Mouse (Mus musculus) myocyte (in vitro differentiated cells): ENCODE results near the gene Tex26. TPM values are rescaled to one million over a fixed set of nuclear protein-coding genes. Genes with fewer than 3 reads are reported as not detected.

ENCODE experiments used
- H3K27me3 ChIP-seq: one replicate; pipeline ENCODE4 v1.6.1; 2011; ENCODE audit not compliant: control insufficient read depth, insufficient read depth, insufficient read length
- H3K36me3 ChIP-seq: one replicate; pipeline ENCODE4 v1.6.1; 2011; ENCODE audit not compliant: control insufficient read depth, insufficient read depth
- H3K4me2 ChIP-seq: one replicate; pipeline ENCODE4 v1.6.1; 2011; ENCODE audit warnings: low read depth, control low read depth
- H3K4me3 ChIP-seq: one replicate; pipeline ENCODE4 v1.5.1; 2011; ENCODE audit warnings: mild to moderate bottlenecking, control low read depth, moderate library complexity
- H3K79me2 ChIP-seq: one replicate; pipeline ENCODE4 v1.6.1; 2011; ENCODE audit not compliant: control insufficient read depth, insufficient read depth
- H3ac ChIP-seq: one replicate; pipeline ENCODE4 v1.6.1; 2011; ENCODE audit not compliant: control insufficient read depth, insufficient read length
- CEBPB ChIP-seq: IDR thresholded peaks from 2 replicates; pipeline ENCODE4 v1.6.1; 2011; ENCODE audit warnings: mild to moderate bottlenecking, moderate library complexity; ENCODE audit not compliant: poor library complexity, insufficient read depth, severe bottlenecking
- E2F4 ChIP-seq: IDR thresholded peaks from one replicate; pipeline ENCODE4 v1.6.1; 2011; ENCODE audit warnings: mild to moderate bottlenecking, control low read depth, moderate library complexity; ENCODE audit not compliant: insufficient read depth
- MAX ChIP-seq: IDR thresholded peaks from one replicate; pipeline ENCODE4 v1.6.1; 2011; ENCODE audit warnings: low read depth, mild to moderate bottlenecking, control low read depth
- MYOD1 ChIP-seq, 3 experiments: IDR thresholded peaks; one replicate each; pipeline ENCODE4 v1.6.1; 2011; ENCODE audit warnings: control low read depth in 2 of 3, low read depth in 2 of 3, mild to moderate bottlenecking in 2 of 3, moderate library complexity in 1 of 3; ENCODE audit not compliant: insufficient read length in 2 of 3, control insufficient read depth in 1 of 3
- MYOG ChIP-seq, 3 experiments: IDR thresholded peaks; one replicate each; pipeline ENCODE4 v1.6.1; 2011; ENCODE audit warnings: control low read depth in 2 of 3, low read depth in 2 of 3, mild to moderate bottlenecking in 2 of 3; ENCODE audit not compliant: insufficient read length in 2 of 3, control insufficient read depth in 1 of 3, insufficient read depth in 1 of 3
- POLR2A ChIP-seq: IDR thresholded peaks from one replicate; pipeline ENCODE4 v1.6.1; 2011; ENCODE audit warnings: low read depth, mild to moderate bottlenecking, control low read depth, moderate library complexity; ENCODE audit not compliant: insufficient read length
- POLR2AphosphoS2 ChIP-seq: IDR thresholded peaks from one replicate; pipeline ENCODE4 v1.6.1; 2011; ENCODE audit warnings: low read depth, control low read depth; ENCODE audit not compliant: insufficient read length
- REST ChIP-seq: IDR thresholded peaks from one replicate; pipeline ENCODE4 v1.6.1; 2011; ENCODE audit warnings: mild to moderate bottlenecking, control low read depth, moderate library complexity; ENCODE audit not compliant: insufficient read depth, insufficient read length
- SRF ChIP-seq: IDR thresholded peaks from one replicate; pipeline ENCODE4 v1.6.1; 2011; ENCODE audit warnings: low read depth; ENCODE audit not compliant: control insufficient read depth, insufficient read length
- TCF12 ChIP-seq: IDR thresholded peaks from one replicate; pipeline ENCODE4 v1.6.1; 2011; ENCODE audit warnings: mild to moderate bottlenecking, control low read depth; ENCODE audit not compliant: poor library complexity, insufficient read depth, severe bottlenecking
- TCF3 ChIP-seq: IDR thresholded peaks from one replicate; pipeline ENCODE4 v1.6.1; 2011; ENCODE audit warnings: low read depth, control low read depth; ENCODE audit not compliant: insufficient read length
- USF1 ChIP-seq: IDR thresholded peaks from one replicate; pipeline ENCODE4 v1.6.1; 2011; ENCODE audit warnings: low read depth, mild to moderate bottlenecking, control low read depth, moderate library complexity
- polyA plus RNA-seq: library from polyadenylated mRNA; unstranded; fragments of >200 nt; fragmentation: generic; extraction: Trizol; gene quantifications from one replicate; pipeline ENCODE4 v1.2.1, GENCODE M21; 2012; ENCODE audit warnings: missing spikeins

The Tex26 gene
- polyA plus RNA-seq, 1 experiment: 0.56 TPM

DNA sequence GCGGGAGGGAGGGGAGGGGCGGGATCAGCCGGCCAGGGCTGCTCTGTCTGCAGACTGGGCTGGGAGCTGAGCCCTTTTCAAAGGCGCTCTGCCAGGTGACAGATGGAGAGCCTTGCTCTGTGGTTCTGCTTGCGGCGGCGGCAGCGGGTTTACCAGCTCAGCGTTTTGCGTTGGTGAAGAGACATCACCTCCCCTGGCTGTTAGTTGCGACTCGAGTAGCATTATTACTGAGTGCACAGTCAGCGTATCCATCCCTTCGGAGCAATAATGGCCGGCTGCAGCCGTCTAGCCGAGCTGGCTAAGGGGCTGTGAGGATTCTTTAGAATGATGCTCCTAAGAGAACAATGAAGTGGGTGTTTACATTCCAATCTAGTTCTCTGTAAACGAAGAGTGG is 717 bp downstream of the Tex26 start:
- peak overlapping the region; percentile 50 for H3ac ChIP-seq
- TF ChIP-seq POLR2A (peak; percentile 26), MYOG (IDR thresholded peaks at IDR 0.05; ENCODE audit: control insufficient read depth in 1 of 3, insufficient read depth in 1 of 3, insufficient read length in 2 of 3, low read depth in 2 of 3) (peak in 1 of 3 experiments; percentile 35), MYOD1 (IDR thresholded peaks at IDR 0.05; ENCODE audit: control insufficient read depth in 1 of 3, insufficient read length in 2 of 3, low read depth in 2 of 3) (peak in 1 of 3 experiments; percentile 43), REST (no peak), TCF3 (no peak), USF1 (no peak)
- peak overlapping the region; percentile 24 for H3K4me3 ChIP-seq
- H3K79me2 ChIP-seq: no peaks in the 10 kb centered on the region
- peak overlapping the region; percentile 81 for H3K4me2 ChIP-seq
- H3K36me3 ChIP-seq: no peaks in the 10 kb centered on the region
- no peaks in the 10 kb centered on the region for H3K27me3 ChIP-seq

DNA sequence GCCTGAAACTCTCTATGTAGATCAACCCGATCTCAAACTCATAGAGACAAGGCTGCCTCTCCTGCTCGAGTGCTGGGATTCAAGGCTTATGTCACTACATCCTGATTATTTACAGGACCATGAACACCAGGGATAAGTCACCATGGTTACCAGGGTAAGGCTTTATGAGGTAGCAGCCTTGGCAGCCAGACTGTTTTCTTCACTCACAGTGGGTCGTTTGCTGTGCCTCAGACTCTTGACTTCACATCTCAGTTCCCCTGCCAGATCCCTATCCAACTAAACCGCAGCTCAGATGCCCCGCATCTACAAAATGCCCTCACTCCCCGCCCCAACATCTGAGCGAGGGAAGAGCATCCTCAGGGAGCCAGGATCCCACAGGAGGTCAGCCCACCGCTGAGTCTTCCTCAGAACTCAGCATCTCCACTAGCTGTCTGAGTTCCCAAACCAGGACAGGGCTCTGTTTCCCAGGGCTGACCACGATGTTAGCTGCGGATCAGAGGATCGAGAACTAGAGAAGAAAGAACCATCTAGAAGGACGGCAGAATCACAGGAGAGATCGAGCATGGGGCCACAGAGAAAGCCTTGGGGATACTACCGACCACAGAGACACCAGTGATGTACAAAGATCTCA is 2.3 kb downstream of the Tex26 start:
- Histone ChIP-seq H3K4me2 (no peak overlapping the region), H3K4me3 (no peak overlapping the region), H3K36me3 (no peaks in the 10 kb centered on the region), H3K79me2 (no peaks in the 10 kb centered on the region), H3ac (no peak overlapping the region), H3K27me3 (no peaks in the 10 kb centered on the region)
- TF ChIP-seq SRF (no peak), CEBPB (no peak)

DNA sequence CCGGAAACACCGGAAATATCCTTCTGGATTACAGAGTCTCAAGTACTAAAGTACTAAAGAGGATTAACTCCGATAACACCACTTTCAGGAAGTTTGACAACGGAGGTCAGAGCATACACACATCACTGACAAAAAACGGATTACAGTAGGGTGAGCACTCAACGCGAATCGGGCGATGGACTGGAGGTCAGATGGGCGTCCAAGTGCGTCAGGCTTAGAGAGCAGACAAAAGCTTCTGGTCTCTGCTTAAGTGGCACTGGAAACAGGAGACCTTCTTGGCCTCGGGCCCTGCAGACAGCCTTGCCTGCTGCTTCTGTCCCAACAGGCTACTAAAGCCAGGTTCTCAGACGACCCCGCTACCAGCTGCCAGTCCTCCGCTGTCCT is 2.8 kb downstream of the Tex26 start:
- Histone ChIP-seq H3K79me2 (no peaks in the 10 kb centered on the region), H3K36me3 (no peaks in the 10 kb centered on the region), H3K4me2 (no peak overlapping the region), H3K4me3 (no peak overlapping the region), H3ac (no peak overlapping the region), H3K27me3 (no peaks in the 10 kb centered on the region)
- TF ChIP-seq CEBPB: no peak
- no peak for TF ChIP-seq POLR2AphosphoS2
- no peak for TF ChIP-seq MAX
- no peak for TF ChIP-seq TCF12
- no peak for TF ChIP-seq POLR2A

- no peaks in the 10 kb centered on the region for H3K79me2 ChIP-seq
- peak; percentile 79 for TF ChIP-seq SRF
- TF ChIP-seq REST: no peak
- H3K27me3 ChIP-seq: no peaks in the 10 kb centered on the region
- no peaks in the 10 kb centered on the region for H3K36me3 ChIP-seq
- H3K4me2 ChIP-seq: no peak overlapping the region
- no peak overlapping the region for H3K4me3 ChIP-seq
- no peak overlapping the region for H3ac ChIP-seq
These were observed 5.0 kb downstream of the Tex26 start for GRCm38 (mm10) chr5:149444451-149444850.

DNA sequence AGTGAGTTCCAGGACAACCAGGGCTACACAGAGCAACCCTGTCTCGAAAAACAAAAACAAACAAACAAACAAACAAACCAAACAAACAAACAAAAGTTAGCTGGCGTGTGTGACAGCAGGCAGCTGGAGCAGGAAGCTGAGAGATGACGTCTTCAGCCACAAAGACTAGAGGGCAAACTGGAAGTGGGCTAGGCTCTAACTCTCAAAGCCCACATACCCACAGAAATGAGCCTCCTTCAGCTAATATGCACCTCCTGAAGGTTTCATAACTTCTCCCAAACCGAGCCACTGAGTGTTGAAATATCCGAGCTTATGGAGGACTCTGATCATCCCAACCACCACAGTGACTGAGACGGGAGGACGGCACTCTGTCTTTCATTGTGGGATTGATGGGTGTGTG is 7.0 kb downstream of the Tex26 start:
- Histone ChIP-seq H3K27me3 (no peaks in the 10 kb centered on the region), H3K4me3 (no peak overlapping the region), H3K4me2 (no peak overlapping the region), H3ac (no peak overlapping the region), H3K79me2 (no peaks in the 10 kb centered on the region), H3K36me3 (no peaks in the 10 kb centered on the region)
- TF ChIP-seq POLR2AphosphoS2: no peak
- no peak for TF ChIP-seq TCF3
- TF ChIP-seq USF1: no peak
- no peak for TF ChIP-seq SRF
- no peak for TF ChIP-seq POLR2A
- no peak for TF ChIP-seq MYOD1 (IDR thresholded peaks at IDR 0.05; ENCODE audit: control insufficient read depth in 1 of 3, insufficient read length in 2 of 3, low read depth in 2 of 3)
- no peak for TF ChIP-seq MAX
- TF ChIP-seq MYOG (IDR thresholded peaks at IDR 0.05; ENCODE audit: control insufficient read depth in 1 of 3, insufficient read depth in 1 of 3, insufficient read length in 2 of 3, low read depth in 2 of 3): no peak
- TF ChIP-seq E2F4: no peak
- TF ChIP-seq CEBPB: no peak
- TF ChIP-seq REST: no peak
- TF ChIP-seq TCF12: no peak

- TF ChIP-seq POLR2AphosphoS2: no peak
- TF ChIP-seq REST: no peak
- TF ChIP-seq SRF: no peak
- no peak for TF ChIP-seq USF1
- TF ChIP-seq TCF12: no peak
- no peak for TF ChIP-seq POLR2A
- no peak for TF ChIP-seq MYOD1 (IDR thresholded peaks at IDR 0.05; ENCODE audit: control insufficient read depth in 1 of 3, insufficient read length in 2 of 3, low read depth in 2 of 3)
- no peak for TF ChIP-seq MYOG (IDR thresholded peaks at IDR 0.05; ENCODE audit: control insufficient read depth in 1 of 3, insufficient read depth in 1 of 3, insufficient read length in 2 of 3, low read depth in 2 of 3)
- TF ChIP-seq E2F4: no peak
- TF ChIP-seq MAX: no peak
- no peak for TF ChIP-seq TCF3
- no peak for TF ChIP-seq CEBPB
- no peaks in the 10 kb centered on the region for H3K36me3 ChIP-seq
- no peaks in the 10 kb centered on the region for H3K27me3 ChIP-seq
- no peaks in the 10 kb centered on the region for H3K79me2 ChIP-seq
- H3ac ChIP-seq: no peak overlapping the region
- no peak overlapping the region for H3K4me2 ChIP-seq
- no peak overlapping the region for H3K4me3 ChIP-seq
These were observed 8.3 kb downstream of the Tex26 start for GRCm38 (mm10) chr5:149447733-149448132.
